Mouse (Mus musculus): ENCODE data around the gene Chrd. TPM values are rescaled to one million over a fixed set of nuclear protein-coding genes. Genes with fewer than 3 reads are reported as not detected.

The Chrd gene
- 10 to 100 TPM; 14.8 to 17.1 TPM for total RNA-seq (2021)
- long read RNA-seq, experiment 1, partial matches to known transcripts, result 4 of 12 reads
- long read RNA-seq, experiment 1, other reads (novel, unspliced or antisense), result 3 of 12 reads
- long read RNA-seq, experiment 2, transcript Chrd-201 (23 exons, 3,275 nt), result major isoform, 6 of 26 reads
- long read RNA-seq, experiment 2, partial matches to known transcripts, result 3 of 26 reads
- long read RNA-seq, experiment 2, other reads (novel, unspliced or antisense), result 15 of 26 reads

GRCm38 (mm10) chr16:20732925-20733730 is at the start of gene Chrd:
Chrd (plus strand) TSS chr16:20733127.
- peak in 1 of 2 experiments; percentile 47 for DNase-seq (ENCODE audit: low spot score in 2 of 2)

- no peak for DNase-seq (ENCODE audit: low spot score in 2 of 2)
These were observed 42.2 kb upstream of the Chrd start for GRCm38 (mm10) chr16:20690774-20691173.

GRCm38 (mm10) chr16:20691617-20692016 is 41.3 kb upstream of the Chrd start:
- no peak for DNase-seq (ENCODE audit: low spot score in 2 of 2)

- DNase-seq (ENCODE audit: low spot score in 2 of 2), result no peak
These were observed 40.5 kb upstream of the Chrd start for GRCm38 (mm10) chr16:20692241-20692965.

- peak; percentile 53 to 71 for DNase-seq (ENCODE audit: low spot score in 2 of 2)
These were observed 39.7 kb upstream of the Chrd start, which contains the start of gene Fam131a for GRCm38 (mm10) chr16:20693111-20693701. Fam131a (plus strand) TSS chr16:20693241.

GRCm38 (mm10) chr16:20694781-20695180 is 38.1 kb upstream of the Chrd start:
- DNase-seq (ENCODE audit: low spot score in 2 of 2), result no peak

- peak; percentile 68 to 74 for DNase-seq (ENCODE audit: low spot score in 2 of 2)
These were observed 37.2 kb upstream of the Chrd start for GRCm38 (mm10) chr16:20695622-20696323.

- no peak for DNase-seq (ENCODE audit: low spot score in 2 of 2)
These were observed 33.7 kb upstream of the Chrd start for GRCm38 (mm10) chr16:20699266-20699665.

- DNase-seq (ENCODE audit: low spot score in 2 of 2), result no peak
These were observed 32.9 kb upstream of the Chrd start for GRCm38 (mm10) chr16:20700036-20700435.

GRCm38 (mm10) chr16:20701316-20701715 is 31.6 kb upstream of the Chrd start:
- no peak for DNase-seq (ENCODE audit: low spot score in 2 of 2)

GRCm38 (mm10) chr16:20701729-20702521 is 31.0 kb upstream of the Chrd start:
- no peak for DNase-seq (ENCODE audit: low spot score in 2 of 2)

GRCm38 (mm10) chr16:20702522-20702893 is 30.4 kb upstream of the Chrd start:
- peak; percentile 60 to 75 for DNase-seq (ENCODE audit: low spot score in 2 of 2)

GRCm38 (mm10) chr16:20703071-20703470 is 29.9 kb upstream of the Chrd start:
- DNase-seq (ENCODE audit: low spot score in 2 of 2), result no peak

GRCm38 (mm10) chr16:20703699-20704400 is 29.1 kb upstream of the Chrd start:
- DNase-seq (ENCODE audit: low spot score in 2 of 2), result no peak

- DNase-seq (ENCODE audit: low spot score in 2 of 2), result no peak
These were observed 27.1 kb upstream of the Chrd start for GRCm38 (mm10) chr16:20705786-20706185.

- DNase-seq (ENCODE audit: low spot score in 2 of 2), result no peak
These were observed 26.4 kb upstream of the Chrd start for GRCm38 (mm10) chr16:20706407-20707055.

GRCm38 (mm10) chr16:20708220-20708938 is 24.5 kb upstream of the Chrd start:
- DNase-seq (ENCODE audit: low spot score in 2 of 2), result no peak

All from adrenal gland, postnatal 4 days (tissue).